Mouse (Mus musculus) spleen, adult 2 months (tissue): ENCODE data around the gene Gm43552.
A peak's percentile ranks its signal among the peaks of the same experiment; 100 is the strongest.

ENCODE experiments used
- CTCF ChIP-seq: fragments of 200-500 bp; IDR thresholded peaks from 2 replicates; pipeline ENCODE4 v1.5.1; 2011; ENCODE audit warnings: mild to moderate bottlenecking, inconsistent platforms; ENCODE audit not compliant: insufficient read depth, insufficient read length, insufficient replicate concordance; ENCODE audit errors: extremely low read depth
- POLR2A ChIP-seq: fragments of 200-500 bp; IDR thresholded peaks from 2 replicates; pipeline ENCODE4 v1.6.1; 2011; ENCODE audit warnings: low read depth, low read length, inconsistent platforms

DNA sequence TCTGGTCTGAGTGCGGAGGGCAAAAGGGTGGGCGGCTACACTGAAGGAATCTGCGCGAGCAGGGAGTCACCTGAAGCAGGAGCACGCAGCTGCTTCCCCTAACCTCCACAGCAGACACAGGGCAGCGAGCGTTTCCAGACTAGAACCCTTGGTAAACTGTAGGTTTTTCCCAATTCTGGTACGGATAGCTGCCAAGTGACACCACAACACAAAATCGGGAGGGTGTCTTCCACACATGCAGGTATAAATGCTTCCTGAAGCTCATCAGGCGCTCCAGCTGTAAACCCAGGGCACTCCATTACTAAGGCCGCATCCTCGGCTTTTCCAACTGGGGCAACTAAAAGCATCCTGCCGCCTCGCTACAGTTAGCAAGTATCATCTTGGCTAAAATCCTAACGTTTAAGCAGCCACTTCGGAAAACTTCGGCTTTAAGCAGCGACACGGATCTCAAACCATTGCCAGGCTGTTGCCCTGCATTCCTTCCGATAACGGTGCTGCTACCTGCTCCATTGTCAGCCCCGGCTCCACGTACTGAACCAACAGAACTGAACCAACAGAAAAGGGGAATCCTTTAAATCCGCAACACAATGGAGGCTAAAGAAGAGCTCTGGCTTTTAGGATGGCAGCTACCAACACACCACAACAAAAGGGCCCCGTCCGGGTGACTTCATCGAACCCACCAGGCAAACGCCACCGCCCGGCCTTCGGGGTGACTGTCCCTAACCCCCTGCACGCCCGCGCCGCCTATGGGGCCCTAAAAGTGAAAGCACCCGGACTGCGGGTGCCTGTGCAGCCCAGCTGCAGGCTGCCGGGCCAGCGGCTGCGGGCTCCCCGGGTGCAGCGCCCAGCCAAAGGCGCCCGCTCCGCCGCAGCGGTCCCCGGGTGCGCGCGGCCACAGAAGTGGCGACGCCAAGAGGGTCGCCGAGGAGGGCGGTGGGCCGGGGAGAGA is 592 bp downstream of the Gm43552 start:
- TF ChIP-seq CTCF, result peak; percentile 17; the same call in 1 of the 2 replicates
- no peak for TF ChIP-seq POLR2A
